Mouse (Mus musculus) kidney, postnatal 4 days (tissue): ENCODE results near the gene Cadm4.
A peak's percentile ranks its signal among the peaks of the same experiment; 100 is the strongest.

Experiments
- DNase-seq, 2 experiments: peaks; one replicate each; pipeline ENCODE4 v3.0.0; 2021; ENCODE audit warnings: mixed read lengths in 2 of 2

The Cadm4 gene

DNA sequence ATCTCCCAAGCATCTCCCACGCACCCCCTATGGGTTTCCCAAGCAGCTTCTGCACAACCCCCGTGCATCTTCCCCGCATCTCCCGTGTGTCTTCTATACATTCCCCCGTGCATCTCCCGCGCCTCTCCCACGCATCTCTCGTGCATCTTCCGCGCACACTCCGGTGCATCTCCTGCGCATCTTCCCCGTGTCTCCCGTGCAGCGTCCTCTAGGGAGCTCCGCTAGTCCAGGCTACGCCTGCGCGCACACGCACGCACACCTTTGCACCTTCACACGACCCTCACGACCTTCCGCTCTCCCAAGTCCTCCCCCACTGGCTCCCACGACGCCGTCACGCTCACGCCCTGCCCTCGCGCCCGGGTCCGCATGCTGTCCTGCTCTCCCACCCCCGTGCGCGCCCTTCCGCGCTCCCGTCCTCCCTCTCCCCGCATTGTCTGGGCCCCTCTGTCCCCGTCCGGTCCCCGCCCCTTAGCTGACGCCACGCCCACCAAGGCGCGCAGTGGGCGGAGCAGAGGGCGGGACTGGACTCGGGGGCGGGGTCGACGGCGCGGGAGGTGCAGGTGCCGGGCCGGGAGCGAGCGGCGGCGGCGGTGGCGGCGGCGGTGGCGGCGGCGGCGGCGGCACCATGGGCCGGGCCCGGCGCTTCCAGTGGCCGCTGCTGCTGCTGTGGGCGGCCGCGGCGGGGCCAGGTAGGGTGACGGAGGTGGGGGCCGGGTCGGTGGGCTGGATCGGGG, at the start of gene Cadm4:
TSS of gene Cadm4 (plus strand) at position 550 of the 734 bp plus-strand sequence.
- DNase-seq = peak; percentile 92

DNA sequence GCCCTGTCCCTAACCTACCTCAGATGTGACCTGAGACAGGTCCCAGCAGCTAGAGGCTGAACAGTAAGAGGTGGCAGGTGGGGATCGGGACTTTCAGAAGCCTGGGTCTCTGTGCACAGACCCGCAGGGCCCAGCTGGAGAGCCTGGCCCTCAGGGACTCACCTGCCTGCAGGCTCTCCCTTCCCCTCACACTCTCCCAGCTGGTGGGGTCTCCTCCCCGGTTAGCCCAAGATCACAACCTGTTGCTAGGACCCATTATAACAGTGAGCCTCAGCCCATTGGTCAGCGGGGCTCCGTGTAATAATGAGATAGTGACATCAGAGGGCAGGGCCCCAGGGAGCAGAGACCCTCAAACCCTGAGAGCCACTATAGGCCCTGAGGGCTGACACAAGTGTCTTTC, 46.5 kb upstream of the Cadm4 start:
- no peak for DNase-seq

DNA sequence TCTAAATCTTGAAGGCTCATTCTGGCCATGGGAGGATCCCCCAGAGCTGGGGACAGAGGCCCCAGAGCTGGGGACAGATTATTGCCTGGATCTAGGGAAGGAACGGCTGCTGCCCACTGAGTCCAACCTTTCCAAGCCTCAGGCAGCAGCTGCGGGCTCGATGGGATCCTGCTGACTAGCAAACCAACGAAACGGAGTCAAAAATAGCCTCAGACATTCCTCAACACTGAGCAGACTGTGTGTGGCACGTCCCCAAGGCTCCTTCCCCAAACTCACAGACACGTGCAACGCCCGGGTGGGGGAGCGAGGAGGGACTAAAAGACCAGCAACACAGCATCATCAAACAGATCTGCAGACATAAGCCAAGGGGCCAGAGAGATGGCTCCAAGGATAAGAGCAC, 43.8 kb upstream of the Cadm4 start:
- DNase-seq = no peak

DNA sequence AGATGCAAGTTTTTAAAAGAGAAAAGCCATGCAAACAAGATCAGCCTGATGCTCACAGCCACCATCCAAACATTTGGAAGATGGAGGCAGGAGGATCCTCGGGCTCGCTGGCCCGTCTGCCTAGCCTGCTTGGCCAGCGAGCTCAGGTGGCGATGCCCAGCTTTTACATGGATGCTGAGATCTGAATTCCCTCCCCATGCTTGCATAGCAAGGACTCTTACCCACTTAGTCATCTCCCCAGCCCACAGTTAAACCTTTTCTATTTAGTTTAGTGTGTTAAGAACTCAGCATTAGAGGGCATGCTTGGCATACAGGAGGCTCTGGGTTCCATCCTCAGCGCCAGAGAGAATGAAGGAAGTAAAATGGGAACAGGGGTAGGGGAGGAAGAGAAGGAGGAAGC, 42.6 kb upstream of the Cadm4 start:
- no peak for DNase-seq

DNA sequence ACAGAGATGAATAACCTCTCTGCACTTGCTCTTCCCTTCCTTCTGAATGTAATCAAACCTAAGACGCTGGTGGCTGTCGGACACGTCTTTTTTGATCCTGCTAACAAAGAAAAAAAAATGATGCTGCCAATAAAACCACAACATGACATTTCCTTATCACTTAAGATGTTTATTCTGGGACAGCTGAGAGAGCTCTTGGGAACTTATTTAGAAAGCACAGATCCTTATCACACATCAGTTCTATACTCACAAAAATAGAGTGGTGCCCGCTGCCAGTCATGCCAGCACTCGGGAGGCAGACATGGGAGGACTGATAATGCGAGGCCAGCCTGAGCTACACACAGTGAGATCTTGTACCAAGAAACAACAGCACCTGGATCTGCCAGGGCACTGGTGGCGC, 41.9 kb upstream of the Cadm4 start:
- DNase-seq = no peak

DNA sequence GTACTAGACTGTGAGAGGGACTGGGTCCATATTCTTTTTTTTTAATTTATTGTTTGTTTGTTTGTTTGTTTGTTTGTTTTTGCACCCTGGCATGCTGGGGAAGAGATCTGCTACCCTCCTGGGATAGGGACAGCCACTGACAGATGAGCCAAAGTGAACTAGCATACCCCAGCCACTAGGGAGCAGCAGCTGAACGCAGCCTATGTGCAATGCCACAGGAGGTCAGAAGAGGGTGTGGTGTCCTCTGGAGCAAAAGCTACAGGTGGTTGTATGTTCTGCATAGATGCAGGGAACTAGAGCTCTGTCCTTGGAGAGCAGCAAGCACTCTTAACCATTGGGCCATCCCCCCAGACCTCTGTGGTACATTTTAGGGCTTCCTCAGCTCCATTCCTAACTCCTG, 40.0 kb upstream of the Cadm4 start:
- peak; percentile 74 to 81 for DNase-seq

DNA sequence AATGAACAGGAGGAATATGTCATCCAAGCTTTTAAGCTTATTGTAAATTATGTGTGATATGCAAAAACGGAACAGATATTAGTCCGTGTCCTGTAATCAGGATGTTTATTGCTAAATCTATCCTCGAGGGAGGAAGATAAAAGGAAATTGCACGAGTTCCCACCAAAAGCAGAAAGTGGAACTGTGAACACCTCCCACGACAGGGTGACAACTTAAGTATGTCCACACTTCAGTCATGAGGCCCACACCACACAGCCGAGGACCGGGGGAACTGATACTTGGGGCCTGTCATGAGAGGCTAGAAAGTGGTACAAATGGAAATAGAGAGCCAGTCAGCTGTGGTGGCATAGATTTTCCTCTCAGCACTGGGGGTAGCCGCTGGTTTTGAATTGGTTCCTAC, 39.5 kb upstream of the Cadm4 start:
- no peak for DNase-seq

DNA sequence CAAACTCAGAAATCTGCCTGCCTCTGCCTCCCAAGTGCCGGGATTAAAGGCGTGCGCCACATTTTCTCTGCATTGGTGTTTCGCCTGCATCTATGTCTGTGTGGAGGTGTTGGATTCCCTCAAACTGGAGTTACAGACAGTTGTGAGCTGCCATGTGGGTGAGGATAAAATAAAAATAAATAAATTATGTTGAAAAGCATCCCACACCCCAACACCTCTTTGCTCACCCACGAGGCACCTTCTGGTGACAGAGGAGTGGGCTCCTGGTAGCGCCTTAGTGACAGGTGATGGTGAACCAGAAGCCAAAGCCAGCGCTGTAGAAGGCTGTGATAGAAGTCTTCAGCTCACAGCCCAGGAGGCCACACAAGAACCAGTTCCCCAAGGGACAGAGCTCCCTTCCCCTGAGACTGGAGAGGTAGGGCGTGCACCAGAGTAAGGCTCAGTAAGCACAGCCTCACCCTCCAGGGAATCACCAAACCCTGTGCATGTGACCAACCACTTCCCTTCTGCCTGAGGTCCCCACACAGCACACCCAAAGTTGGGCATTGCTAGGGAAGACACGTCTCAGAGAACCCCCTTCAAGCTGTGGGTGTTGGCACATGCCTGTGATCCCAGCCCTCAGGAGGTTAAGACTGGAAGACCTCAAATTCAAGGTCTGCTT, 36.4 kb upstream of the Cadm4 start:
- DNase-seq = no peak

DNA sequence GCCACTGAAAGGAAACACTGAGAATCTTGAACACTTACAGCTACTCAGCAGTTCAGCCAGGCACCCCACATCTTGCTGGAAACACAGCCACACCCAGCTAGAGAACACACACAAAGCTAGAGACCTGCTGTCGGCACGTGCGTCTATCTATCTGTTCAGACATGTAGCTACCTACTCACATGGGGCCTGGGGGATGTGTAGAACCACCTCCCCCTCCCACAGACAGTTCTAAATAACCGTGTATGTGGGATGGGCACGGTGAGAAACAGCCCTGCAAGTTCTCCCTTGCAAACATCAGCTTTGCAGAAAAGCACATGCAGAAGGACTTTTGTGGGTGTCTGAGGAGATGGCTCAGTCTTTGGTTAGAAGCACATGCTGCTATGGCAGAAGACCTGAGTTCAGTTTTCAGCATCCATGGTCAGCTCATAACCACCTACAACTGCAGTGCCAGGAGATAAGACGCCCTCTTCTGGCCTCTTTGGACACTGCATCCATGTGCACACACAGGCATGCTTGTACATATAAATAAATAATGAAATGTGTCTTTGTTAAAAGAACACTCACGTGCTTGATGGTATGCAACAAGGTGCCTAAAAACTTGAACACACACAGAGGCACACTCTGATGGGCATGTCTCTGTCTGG, 35.0 kb upstream of the Cadm4 start:
- DNase-seq = no peak

DNA sequence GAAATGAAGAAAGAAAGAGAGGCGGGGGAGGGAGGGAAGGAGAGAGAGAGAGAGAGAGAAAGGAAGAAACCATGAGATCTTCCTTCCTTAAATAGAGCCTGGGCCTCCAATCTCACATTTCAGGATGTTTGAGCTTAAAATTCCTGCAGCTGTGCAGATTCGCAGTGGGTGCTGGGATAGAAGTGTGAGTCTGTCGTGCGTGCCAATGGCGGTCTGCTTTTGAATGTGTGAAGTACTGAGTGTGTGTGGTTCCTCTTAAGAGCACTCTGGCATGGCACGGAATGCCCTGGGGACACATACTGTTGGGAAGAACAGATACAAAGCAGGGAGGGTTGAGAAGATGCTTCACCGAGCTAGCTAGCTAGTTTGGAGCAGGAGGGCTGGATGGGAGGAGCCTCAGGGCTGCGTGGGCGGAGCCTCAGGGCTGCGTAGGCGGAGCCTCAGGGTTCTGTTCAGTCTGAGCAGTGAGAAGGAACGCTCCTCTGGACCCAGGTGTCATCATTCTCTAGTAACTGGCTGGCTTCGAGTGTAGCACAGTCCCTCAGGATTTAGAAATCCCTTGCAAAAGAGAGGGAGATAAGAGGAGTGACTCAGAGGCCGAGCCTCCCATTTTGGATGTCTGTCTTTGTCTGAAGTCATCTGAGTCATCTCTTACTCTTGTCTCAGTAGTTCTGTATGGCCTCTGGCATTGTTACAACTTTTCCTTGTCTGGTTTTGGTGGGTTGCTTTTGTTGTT, 32.9 kb upstream of the Cadm4 start:
- DNase-seq = no peak

DNA sequence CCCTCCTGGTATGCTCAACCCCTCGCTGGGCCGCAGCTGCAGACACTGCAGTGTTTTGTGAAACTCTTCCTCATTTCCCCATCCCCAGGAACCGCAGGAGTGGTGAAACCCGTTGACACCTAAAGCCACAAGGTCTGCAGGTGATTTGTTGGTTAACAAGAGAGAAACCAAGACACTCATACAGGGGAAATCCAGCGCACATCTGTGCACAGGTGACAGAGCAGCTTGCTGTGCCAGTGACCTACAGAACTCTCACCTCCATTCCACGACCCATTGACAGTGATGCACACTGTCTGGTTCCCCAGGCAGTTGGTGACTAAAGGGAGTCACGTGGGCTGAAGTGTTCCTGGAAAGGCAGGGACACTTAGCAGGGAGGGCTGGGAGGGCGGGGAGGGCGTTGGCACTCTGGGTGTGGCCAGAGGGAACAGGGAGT, 31.2 kb upstream of the Cadm4 start:
- DNase-seq = no peak

DNA sequence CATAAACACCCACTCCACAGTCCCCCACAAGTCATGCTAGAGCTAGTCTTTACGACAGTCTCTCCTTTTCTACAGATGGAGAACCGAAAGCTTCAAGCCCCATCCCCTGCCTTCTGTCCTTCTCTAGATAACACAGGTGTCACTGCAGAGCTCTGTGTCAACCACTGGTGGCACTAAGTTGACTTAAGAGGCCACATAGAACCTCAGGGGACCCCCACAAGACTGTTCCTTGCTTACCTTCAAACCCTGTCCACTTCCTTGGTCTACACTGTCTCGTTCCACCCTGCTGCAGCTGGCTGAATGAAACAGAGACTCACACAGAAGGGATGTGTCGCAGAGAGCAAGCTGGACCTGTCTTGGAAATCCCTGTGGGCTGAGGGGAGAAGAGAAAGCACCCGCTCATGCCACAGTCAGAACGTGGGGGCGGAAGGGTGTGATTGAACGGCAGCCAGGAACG, 29.9 kb upstream of the Cadm4 start, which contains the start of gene Irgc1:
TSS of gene Irgc1 (minus strand) at position 443 of the 457 bp plus-strand sequence.
- DNase-seq = no peak

DNA sequence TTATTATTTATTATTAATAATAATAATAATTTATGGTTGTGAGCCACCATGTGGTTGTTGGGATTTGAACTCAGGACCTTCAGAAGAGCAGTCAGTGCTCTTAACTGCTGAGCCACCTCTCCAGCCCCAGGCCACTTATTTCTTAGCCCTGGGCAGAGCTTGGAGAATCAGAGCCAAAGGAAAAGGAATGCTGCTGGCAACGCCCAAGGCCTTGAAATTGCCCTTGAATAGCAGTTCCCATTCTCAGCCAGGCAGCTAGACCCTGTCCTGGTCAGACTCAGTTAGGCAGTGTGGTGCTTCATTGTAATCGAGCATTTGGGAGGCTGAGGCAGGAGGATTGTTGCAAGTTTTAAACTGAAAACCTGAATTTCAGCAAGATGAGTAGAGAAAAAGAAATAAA, 27.6 kb upstream of the Cadm4 start:
- no peak for DNase-seq

DNA sequence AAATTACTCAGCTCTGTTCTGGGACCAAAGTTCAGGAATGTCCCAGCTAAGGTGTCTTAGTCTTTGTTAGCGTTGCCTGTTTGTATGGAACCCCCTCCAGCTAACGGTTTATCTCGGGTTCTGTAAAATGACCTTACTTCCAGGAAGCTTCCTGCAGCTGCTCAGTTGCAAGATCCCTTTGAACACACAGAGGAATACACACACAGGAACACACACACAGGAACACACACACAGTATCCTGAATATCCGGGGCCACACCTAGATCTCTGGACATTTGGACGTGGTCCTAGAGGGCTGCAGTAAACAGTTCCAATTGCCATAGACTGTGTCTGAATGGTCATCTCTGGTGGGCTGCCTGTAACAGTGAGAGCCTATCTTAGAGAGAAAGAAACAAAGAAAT, 26.1 kb upstream of the Cadm4 start:
- no peak for DNase-seq

DNA sequence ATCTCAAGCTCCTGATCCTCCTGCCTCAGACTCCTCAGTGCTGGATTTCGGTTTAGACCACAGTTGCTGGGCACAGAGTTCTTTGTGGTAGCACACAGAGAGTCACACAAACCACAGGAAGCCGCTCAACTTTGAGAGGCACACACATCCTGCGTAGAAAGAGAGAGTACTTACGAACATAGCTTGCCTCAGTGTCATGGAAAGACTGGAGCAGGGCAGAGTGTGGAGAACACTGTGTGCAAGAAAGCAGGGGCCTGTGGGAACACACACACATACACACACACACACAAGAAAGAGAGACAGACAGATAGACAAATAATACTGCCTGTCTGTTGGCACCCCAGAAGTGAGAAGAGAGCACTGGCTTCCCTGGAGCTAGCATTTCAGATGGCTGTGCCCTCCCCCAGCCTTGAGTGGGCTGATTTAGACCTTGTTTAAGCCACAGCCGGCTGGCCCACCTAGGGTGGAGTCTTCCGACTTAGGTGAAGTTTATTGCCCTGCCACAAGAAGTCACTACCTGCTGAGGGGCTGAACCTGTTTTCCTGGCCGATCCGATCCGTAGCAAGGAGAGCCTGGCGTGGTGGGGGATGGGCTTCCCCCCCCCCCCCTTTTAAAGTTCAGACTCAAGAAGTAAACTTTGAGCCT, 24.0 kb upstream of the Cadm4 start:
- DNase-seq = no peak

DNA sequence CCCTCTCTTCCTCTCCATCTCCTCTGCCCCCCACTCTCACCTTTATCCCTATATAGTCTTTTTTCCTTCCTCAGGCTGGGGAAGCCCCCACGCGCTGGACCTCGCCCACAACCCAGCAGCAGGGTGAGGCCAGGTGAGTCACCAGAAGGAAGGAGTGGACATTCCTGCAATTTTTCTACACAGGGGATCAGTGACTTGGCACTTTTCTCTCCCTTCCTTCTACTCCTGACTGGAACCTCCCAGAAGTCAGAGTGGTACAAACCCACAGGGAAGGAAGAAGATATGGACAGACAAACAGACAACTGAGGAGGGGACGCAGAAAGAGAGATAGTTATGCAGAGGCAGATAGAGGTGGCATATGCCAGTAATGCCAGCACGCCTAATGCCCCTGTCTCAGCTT, 22.4 kb upstream of the Cadm4 start:
- no peak for DNase-seq

DNA sequence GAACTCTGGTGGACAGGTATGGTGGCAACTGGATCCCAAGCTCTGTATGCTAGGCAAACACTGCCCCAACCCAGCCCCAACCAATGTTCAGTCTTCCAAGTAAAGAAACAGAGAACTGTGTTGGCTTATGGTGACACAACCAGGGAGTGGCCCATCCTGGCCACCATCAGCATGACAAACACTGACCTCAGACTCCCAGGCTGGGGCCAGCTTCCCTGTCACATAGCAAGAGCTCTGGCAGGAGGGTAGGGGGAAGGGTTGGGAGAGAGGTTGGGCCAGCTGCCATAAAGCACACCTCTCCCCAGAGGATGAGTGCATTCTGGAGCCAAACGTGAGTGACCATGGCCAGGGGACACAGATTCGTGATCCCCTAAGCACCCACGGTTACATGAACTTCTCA, 22.0 kb upstream of the Cadm4 start:
- no peak for DNase-seq

DNA sequence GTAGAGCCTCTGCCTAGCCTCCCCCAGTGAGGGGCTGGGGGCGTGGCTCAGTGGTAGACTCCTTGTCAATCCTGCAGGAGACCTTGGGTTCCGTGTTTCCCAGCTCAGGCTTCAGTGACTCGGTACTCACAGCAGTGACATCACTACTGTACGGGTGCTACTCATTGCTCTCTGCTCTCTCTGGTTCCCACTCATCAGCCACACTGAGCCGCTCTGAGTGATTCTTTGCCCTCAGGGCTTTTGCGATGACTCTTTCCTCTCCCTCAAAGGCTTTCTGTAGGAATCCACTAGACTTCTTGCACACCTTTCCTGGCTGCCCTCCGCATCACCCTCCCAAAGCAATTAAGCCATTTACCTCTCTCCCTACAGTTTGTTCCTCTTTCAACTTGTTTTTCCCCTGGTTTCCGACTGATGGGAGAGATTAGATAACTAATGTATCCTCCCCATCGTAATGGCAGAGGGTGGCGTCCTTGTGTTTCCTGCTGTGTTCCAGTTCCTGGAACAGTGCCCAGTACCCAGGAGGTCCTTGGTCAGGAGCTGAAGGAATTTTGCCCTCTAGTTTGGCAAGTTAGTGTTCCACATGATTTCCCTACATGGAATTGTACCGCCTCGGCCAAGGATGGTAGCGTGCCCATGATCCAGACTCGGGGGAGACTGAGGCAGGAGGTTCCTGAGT, 20.3 kb upstream of the Cadm4 start:
- peak; percentile 53 to 73 for DNase-seq

DNA sequence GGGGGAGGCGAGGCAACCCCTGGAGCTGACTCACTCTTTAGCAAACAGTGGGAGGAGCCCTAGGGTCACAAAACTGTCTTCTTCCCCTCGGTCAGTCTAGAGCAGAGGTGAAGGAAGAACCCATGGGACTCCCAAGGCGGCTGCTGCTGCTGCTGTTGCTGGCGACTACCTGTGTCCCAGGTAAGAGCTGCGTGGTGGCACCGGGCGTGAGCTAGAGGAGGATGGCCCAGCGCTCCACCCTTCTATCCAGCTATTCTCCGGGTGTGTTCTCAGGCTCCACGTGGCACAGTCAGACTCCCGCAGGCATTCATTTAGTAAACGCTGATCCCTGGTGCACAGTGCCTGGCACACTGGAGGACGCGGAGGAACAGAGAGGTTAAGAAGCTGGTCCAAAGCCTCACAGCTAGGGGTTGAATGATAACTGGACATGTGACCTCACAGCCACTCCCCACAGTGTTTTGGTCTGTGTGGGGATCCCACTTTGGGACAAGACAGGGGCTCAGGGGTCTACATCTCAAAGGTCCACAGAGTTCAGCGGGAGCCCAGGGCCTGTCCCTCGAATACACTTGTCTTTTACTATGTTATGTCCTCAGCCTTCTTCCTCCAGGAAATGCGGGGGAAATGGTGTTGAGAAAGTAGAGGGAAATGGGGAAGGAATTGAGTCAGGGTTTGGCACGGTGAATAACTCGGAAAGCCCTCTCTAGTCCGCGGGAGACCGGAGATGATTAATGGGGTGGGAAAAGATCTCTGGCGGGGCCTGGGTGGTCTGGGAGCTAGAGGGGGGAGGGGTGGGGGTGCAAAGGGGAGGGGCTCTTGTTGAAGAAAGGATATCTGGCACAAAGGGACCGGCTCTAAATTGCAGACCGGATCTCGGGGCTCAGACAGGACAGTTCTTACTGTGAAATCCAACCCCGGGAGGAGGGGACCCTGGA, 19.2 kb upstream of the Cadm4 start, which contains the start of gene Plaur:
TSS of gene Plaur (plus strand) at position 97 of the 932 bp plus-strand sequence.
- peak; percentile 44 to 61 for DNase-seq

DNA sequence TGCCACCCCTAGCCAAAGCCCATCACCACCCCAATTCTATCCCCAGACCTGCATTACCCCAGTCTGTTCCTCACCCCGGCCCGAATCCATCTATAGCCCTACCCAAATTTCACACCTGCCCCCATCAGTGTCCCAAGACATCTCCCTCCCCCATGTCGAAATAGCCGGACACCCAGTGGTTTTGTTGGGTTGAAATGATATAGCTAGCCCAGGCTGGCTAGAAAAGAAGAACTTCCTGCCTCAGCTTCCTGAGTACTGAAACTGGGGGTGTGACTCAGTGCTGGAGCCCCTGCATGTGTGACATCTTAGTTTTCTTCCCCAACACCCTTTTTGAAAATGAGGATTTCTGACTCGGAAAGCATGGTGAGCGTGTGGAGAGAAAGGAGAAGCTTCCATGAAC, 15.0 kb upstream of the Cadm4 start:
- no peak for DNase-seq

DNA sequence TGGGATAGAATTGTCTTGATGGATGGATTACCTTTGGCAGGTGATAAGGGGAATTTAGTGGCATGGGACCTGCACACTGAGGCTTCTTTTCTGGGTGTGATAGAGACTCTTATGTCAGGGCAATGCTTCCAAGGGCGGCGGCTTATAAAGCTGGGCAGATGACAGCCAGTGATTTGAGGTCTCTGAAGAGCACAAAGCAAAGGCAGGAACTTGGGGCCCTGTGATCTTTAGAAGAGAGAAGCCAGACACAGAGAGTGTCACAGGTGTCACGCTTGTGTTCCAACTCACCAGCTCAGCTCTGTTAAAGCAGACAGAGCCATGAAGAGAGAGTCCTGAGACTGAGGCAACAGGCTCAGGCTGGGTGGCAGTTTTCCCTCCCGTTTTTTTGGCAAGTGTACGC, 13.9 kb upstream of the Cadm4 start:
- no peak for DNase-seq
